Mouse (Mus musculus) cerebellum, adult 9-10 months (tissue): ENCODE measurements around the gene Mxd3.
A peak's percentile ranks its signal among the peaks of the same experiment; 100 is the strongest.

Source experiments
- DNase-seq: peaks from one replicate; pipeline ENCODE4 v3.0.0; 2022

Mxd3 gene

GRCm38 (mm10) chr13:55330567-55331400, 1.2 kb upstream of the Mxd3 start:
- DNase-seq, result peak; percentile 13

GRCm38 (mm10) chr13:55329109-55329682, 427 bp downstream of the Mxd3 start:
- DNase-seq, result peak; percentile 48

DNA sequence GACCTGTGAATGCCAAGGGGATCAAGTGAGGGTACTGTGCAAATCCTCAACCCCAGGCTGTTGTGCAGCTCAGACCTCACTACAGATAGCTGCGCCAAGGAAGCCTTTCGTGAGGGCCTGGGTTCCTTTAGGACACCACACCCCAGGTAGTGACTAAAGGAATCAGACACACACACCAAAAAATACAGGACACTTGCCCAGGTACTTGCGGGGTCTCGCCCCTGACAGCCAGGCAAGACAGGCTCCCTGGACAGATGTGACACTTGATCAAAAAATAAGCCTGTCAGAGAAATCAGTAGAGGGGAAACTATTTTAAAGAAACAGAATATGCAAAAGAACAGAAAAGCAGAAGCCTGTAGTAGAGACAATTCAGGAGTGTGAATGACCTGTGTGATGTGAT, 982 bp downstream of the Mxd3 start:
- DNase-seq, result peak; percentile 22

DNA sequence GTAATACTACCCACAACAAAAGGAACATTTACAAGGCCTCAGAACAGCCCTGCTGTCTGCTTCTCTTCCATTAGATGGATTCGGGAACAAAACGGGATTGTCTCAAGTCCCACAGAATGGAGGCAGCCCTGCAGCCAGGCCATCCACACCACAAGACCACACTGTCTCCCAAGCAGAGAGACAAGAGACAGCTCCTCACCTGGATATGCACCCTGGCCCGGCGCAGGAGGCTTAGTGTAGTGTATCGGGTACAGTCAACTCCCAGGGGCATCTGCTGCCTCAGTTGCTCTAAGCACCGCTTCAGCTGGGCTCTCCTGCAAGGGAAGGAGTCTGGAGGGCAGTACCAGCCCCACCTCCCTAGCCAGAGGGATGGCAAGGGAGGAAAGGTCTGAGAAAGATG, 1.5 kb downstream of the Mxd3 start:
- DNase-seq, result peak; percentile 25

DNA sequence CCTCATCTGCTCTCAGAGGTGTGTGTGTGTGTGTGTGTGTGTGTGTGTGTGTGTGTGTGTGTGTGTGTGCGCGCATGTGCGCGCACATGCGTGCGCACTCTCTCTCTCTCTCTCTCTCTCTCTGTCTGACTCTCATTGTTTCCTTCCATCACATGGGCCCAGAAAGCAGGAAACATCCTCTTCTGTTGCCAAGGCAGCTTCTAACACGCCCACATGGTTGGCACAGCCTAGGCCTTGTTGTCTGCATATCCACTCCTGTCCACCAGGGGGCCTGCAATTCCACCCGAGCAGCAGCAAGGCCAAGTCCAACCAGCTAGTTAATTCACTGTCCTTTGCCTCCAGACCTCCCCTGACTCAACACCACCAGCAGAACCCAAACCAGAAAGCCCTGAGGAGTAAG, 2.0 kb downstream of the Mxd3 start:
- peak; percentile 85 for DNase-seq

DNA sequence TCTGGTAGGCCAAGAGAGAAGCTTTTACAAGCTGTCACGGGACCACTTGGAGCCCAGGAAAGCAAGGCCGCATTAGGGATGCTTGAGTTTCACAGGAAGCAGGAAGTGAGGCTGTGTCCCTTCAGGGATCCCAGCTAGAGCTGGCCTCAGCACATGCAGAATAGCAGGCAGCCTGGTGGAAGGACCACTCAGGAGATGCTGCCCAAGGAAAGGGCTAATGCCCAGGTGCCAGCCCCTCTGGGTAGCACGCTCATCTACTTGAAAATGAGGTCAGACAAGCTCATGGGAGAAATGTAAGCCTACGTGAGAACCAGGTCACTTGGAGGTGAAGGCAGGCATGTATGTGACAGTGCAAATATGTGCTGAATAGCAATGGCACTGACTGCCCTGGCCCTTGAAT, 2.5 kb downstream of the Mxd3 start:
- peak; percentile 19 for DNase-seq

GRCm38 (mm10) chr13:55325596-55325995, 4.0 kb downstream of the Mxd3 start:
- peak; percentile 20 for DNase-seq

DNA sequence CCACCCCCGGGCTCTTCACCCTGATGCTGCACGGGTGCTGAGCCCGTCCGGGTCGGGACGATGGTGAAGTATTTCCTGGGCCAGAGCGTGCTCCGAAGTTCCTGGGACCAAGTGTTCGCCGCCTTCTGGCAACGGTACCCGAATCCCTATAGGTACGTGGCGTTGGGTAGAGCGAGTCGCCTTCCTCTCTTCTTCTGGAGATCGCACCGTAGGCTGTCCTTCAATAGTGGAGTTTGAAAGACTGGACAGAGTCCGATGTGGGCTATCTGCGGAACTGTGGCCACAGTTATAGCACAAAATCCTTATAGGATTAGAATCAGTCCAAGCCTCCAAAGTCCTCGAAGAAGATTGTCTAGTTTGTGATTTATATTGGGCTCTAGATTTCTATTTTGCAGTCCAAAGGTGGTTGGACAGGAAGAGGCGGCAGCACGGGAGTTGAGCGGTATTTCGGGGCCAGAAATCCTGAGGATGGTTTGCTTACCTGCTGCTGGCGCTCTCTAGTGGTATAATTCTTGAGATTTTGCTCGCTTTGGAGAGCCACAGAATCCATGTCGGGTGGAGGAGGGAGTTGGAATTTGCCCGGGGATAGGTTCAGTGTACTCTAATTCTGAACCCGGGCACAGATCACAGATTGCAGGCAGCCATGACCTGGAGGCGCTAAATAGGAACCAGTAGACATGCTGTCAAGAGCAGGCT, 7.3 kb downstream of the Mxd3 start:
- DNase-seq, result peak; percentile 76

GRCm38 (mm10) chr13:55321434-55322129, 8.0 kb downstream of the Mxd3 start, which contains the start of gene Rab24:
Gene Rab24 (minus strand): TSS chr13:55321946.
- peak; percentile 86 for DNase-seq

GRCm38 (mm10) chr13:55319931-55320533, 9.6 kb downstream of the Mxd3 start, which contains the start of gene Prelid1:
Gene Prelid1 (plus strand): TSS chr13:55320500.
- peak; percentile 60 for DNase-seq

GRCm38 (mm10) chr13:55318351-55318750, 11.3 kb downstream of the Mxd3 start:
- no peak for DNase-seq

GRCm38 (mm10) chr13:55314891-55315412, 14.7 kb downstream of the Mxd3 start:
- no peak for DNase-seq

DNA sequence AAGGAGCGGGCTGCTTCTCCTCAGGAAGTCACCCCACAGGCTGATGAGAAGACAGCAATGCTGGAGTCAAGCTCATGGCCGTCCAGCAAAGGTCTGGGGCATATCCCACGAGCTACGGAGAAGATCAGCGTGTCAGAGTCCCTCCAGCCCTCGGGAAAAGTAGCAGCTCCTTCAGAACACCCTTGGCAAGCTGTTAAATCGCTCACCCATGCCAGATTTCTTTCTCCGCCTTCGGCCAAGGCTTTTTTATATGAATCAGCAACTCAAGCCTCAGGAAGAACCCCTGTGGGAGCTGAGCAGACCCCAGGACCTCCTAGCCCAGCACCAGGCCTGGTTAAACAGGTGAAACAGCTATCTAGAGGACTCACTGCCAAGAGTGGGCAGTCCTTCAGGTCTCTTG, 16.6 kb downstream of the Mxd3 start:
- DNase-seq, result no peak

DNA sequence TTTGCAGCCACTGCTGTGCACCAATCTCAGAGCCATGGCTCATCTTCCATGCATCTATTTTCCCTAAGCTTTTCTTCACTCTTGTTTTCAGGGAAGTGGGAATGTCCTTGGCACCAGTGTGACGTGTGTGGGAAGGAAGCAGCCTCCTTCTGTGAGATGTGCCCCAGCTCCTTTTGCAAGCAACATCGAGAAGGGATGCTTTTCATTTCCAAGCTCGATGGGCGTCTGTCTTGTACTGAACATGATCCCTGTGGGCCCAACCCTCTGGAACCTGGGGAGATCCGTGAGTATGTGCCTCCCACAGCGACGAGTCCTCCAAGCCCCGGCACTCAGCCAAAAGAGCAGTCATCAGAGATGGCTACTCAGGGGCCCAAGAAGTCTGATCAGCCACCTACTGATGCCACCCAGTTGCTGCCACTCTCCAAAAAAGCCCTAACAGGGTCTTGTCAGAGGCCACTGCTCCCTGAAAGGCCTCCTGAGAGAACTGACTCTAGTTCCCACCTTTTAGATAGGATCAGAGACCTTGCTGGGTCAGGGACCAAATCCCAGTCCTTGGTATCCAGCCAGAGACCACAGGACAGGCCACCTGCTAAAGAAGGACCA, 17.5 kb downstream of the Mxd3 start:
- DNase-seq, result no peak

- DNase-seq, result no peak
Observed at GRCm38 (mm10) chr13:55300913-55301312, 28.7 kb downstream of the Mxd3 start.

GRCm38 (mm10) chr13:55296760-55297159, 32.9 kb downstream of the Mxd3 start:
- DNase-seq, result no peak

- DNase-seq, result no peak
Observed at GRCm38 (mm10) chr13:55288854-55289253, 40.8 kb downstream of the Mxd3 start.

DNA sequence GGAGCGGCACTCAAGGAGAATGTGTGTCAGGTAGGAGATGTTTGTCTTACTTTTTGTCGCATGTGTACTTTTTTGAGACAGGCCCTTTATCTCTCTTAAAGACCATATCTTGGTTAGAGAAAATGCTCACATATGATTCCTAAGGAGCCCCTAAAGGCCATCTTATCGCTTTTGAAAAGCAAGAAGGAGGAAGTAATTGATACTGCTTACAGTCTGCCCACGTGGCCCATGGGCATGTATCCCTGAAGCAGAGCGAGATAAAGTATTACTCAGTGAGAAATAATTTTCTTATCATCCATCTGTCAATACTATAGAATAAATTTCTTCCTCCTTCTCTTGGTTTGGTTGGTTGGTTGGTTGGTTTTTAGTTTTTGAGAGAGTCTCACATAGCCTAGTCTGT, 52.0 kb downstream of the Mxd3 start:
- DNase-seq, result no peak

DNA sequence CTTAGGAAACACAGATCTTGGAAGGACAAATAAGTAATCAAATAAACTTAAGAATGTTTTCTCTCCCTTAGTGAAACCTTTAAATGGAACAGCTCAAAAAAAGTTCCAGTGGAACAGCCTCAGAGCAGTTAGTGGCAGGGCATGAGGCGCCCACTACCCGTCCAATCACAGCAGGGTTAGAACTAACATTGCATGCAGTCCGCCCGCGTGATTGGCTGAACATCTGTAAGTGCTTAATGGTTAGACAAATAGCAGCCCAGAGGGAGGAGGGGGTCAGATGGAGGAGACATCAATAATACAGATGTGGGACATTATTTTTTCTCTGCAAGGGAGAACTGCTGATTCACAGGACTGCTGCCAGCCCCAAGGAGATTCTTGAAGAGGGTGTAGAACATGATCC, 52.4 kb downstream of the Mxd3 start:
- DNase-seq, result no peak
